In genomic region chr9:78427362-78427781, GRCm38 (mm10) we compare ENCODE assay signal across 8 mouse cellular contexts. TPM values are rescaled to one million over a fixed set of nuclear protein-coding genes. Genes with fewer than 3 reads are reported as not detected.
A peak's percentile ranks its signal among the peaks of the same experiment; 100 is the strongest.
DNase-seq lines count a peak whose midpoint lies in the region; ATAC-seq and TF ChIP-seq lines count a peak whose summit lies in the region.

No protein-coding gene starts in this region.

- intact Hi-C loops in left cerebral cortex, postnatal 10 days (cut with DNase I): no loop called here

- peak overlapping the region; percentile 66 for H3K4me2 ChIP-seq in kidney, postnatal 0 days (ENCODE audit: low read length)
- H3K4me2 ChIP-seq in hindbrain, embryonic 15.5 days: peak overlapping the region; percentile 61

- WGBS in kidney, postnatal 0 days: 36% methylated on average over 24 of the region's 27 CpGs
- WGBS in hindbrain, embryonic 15.5 days: 28% methylated on average over 27 of the region's 27 CpGs

- ATAC-seq in kidney, postnatal 0 days (replicated peaks; ENCODE audit: low FRiP score, low read depth): peak; percentile 33; the same call in 1 of the 2 replicates
- ATAC-seq in common myeloid progenitor, adult 5-6 weeks (replicated peaks; ENCODE audit: low read depth, poor library complexity, severe bottlenecking): peak; percentile 27; the same call in 1 of the 2 replicates
- peak; percentile 56 for ATAC-seq in hindbrain, embryonic 15.5 days (ENCODE audit: low FRiP score, low read depth)
- ATAC-seq in megakaryocyte progenitor cell, adult 5-6 weeks (replicated peaks; ENCODE audit: poor library complexity): peak; percentile 63

- no peak for DNase-seq in kidney, postnatal 0 days (ENCODE audit: low spot score)
- no peak for DNase-seq in kidney, adult 9 months
- DNase-seq in thymus, postnatal 4 days: peak; percentile 42
- no peak for DNase-seq in adrenal gland, adult 18-20 months (ENCODE audit: low spot score in 2 of 2)
- no peak for DNase-seq in left cerebral cortex, postnatal 10 days (ENCODE audit: extremely low spot score in 1 of 2, low spot score in 2 of 2)

- no peaks in the 10 kb centered on the region for H3K36me3 ChIP-seq in kidney, postnatal 0 days (ENCODE audit: insufficient read depth, low read length)
- no peaks in the 10 kb centered on the region for H3K36me3 ChIP-seq in hindbrain, embryonic 15.5 days

- no peaks in the 10 kb centered on the region for H3K4me1 ChIP-seq in kidney, postnatal 0 days (replicated peaks; ENCODE audit: insufficient read depth, low read length)
- no peaks in the 10 kb centered on the region for H3K4me1 ChIP-seq in hindbrain, embryonic 15.5 days (replicated peaks)

- H3K27me3 ChIP-seq in kidney, postnatal 0 days (ENCODE audit: insufficient read depth, low read length): no peaks in the 10 kb centered on the region
- no peaks in the 10 kb centered on the region for H3K27me3 ChIP-seq in hindbrain, embryonic 15.5 days

- no peak overlapping the region for H3K27ac ChIP-seq in kidney, postnatal 0 days
- H3K27ac ChIP-seq in hindbrain, embryonic 15.5 days (replicated peaks): no peak overlapping the region

- peak overlapping the region; percentile 24; the same call in 1 of the 2 replicates for H3K4me3 ChIP-seq in kidney, postnatal 0 days (replicated peaks; ENCODE audit: low read depth, low read length)
- H3K4me3 ChIP-seq in hindbrain, embryonic 15.5 days: peak overlapping the region; percentile 36

- no peaks in the 10 kb centered on the region for H3K9me3 ChIP-seq in kidney, postnatal 0 days (replicated peaks; ENCODE audit: low read length)
- H3K9me3 ChIP-seq in hindbrain, embryonic 15.5 days: no peaks in the 10 kb centered on the region

- no peak for TF ChIP-seq CTCF in kidney, postnatal 0 days (IDR thresholded peaks at IDR 0.05; ENCODE audit: low read depth)

- H3K9ac ChIP-seq in kidney, postnatal 0 days (ENCODE audit: low read depth, low read length): 0 out of 2 replicates have a peak overlapping the region, but pooled peaks have one; percentile 18
- H3K9ac ChIP-seq in hindbrain, embryonic 15.5 days: peak overlapping the region; percentile 29; the same call in 1 of the 2 replicates

RNA-seq across cellular contexts. Expression of gene Cgas, which starts 15.7 kb away (rescaled TPM):
- 1.4 and 1.8 TPM in 2 replicates for polyA plus RNA-seq in kidney, postnatal 0 days (2015; fragmentation: Nextera tagmentation; extraction: Ambion mirVana)
- 19.8 and 22.1 TPM in 2 replicates for total RNA-seq in common myeloid progenitor, adult 5-6 weeks (2017)
- polyA plus RNA-seq in hindbrain, embryonic 15.5 days (2015; fragmentation: Nextera tagmentation; extraction: Ambion mirVana): 0.58 and 0.80 TPM in 2 replicates
- 21.4 and 23.4 TPM in 2 replicates for total RNA-seq in megakaryocyte progenitor cell, adult 5-6 weeks (2015)
- 13.7 and 20.4 TPM in 2 replicates for total RNA-seq in megakaryocyte progenitor cell, adult 5-6 weeks (2017)
- under 1 TPM; 0.66 to 0.90 TPM for total RNA-seq in adrenal gland, adult 18-20 months (2021)
- total RNA-seq in left cerebral cortex, postnatal 10 days (2021): under 1 TPM; 0.66 to 0.83 TPM

RNA-seq across cellular contexts. Expression of gene Mto1, which starts 20.6 kb away (rescaled TPM):
- polyA plus RNA-seq in kidney, postnatal 0 days (2015; fragmentation: Nextera tagmentation; extraction: Ambion mirVana): 20.8 and 24.4 TPM in 2 replicates
- 28.3 and 49.4 TPM in 2 replicates for total RNA-seq in common myeloid progenitor, adult 5-6 weeks (2017)
- 28.6 and 30.5 TPM in 2 replicates for polyA plus RNA-seq in hindbrain, embryonic 15.5 days (2015; fragmentation: Nextera tagmentation; extraction: Ambion mirVana)
- total RNA-seq in megakaryocyte progenitor cell, adult 5-6 weeks (2015): 24.5 and 38.6 TPM in 2 replicates
- 27.1 and 44.0 TPM in 2 replicates for total RNA-seq in megakaryocyte progenitor cell, adult 5-6 weeks (2017)
- total RNA-seq in adrenal gland, adult 18-20 months (2021): 10 to 100 TPM; 27.2 to 29.2 TPM
- total RNA-seq in left cerebral cortex, postnatal 10 days (2021): 10 to 100 TPM; 21.1 to 21.2 TPM

RNA-seq across cellular contexts. Expression of gene Gm17324, which starts 21.2 kb away (rescaled TPM):
- 0.70 and 0.99 TPM in 2 replicates for polyA plus RNA-seq in kidney, postnatal 0 days (2015; fragmentation: Nextera tagmentation; extraction: Ambion mirVana)
- 0.41 TPM in 1 of 2 replicates, not detected in the other for total RNA-seq in common myeloid progenitor, adult 5-6 weeks (2017)
- polyA plus RNA-seq in hindbrain, embryonic 15.5 days (2015; fragmentation: Nextera tagmentation; extraction: Ambion mirVana): 1.9 and 2.9 TPM in 2 replicates
- total RNA-seq in megakaryocyte progenitor cell, adult 5-6 weeks (2015): not detected in 2 replicates
- total RNA-seq in megakaryocyte progenitor cell, adult 5-6 weeks (2017): not detected in 2 replicates
- total RNA-seq in adrenal gland, adult 18-20 months (2021): not detected
- 1 to 10 TPM in 1 of 2 experiments, under 1 TPM in 1; 0.88 to 1.8 TPM for total RNA-seq in left cerebral cortex, postnatal 10 days (2021)

RNA-seq across cellular contexts. Expression of gene Ddx43, which starts 31.8 kb away (rescaled TPM):
- 0.22 TPM in 2 replicates for polyA plus RNA-seq in kidney, postnatal 0 days (2015; fragmentation: Nextera tagmentation; extraction: Ambion mirVana)
- total RNA-seq in common myeloid progenitor, adult 5-6 weeks (2017): 0.37 and 0.82 TPM in 2 replicates
- 0.34 and 0.47 TPM in 2 replicates for polyA plus RNA-seq in hindbrain, embryonic 15.5 days (2015; fragmentation: Nextera tagmentation; extraction: Ambion mirVana)
- total RNA-seq in megakaryocyte progenitor cell, adult 5-6 weeks (2015): not detected in 2 replicates
- total RNA-seq in megakaryocyte progenitor cell, adult 5-6 weeks (2017): 0.07 and 0.29 TPM in 2 replicates
- total RNA-seq in adrenal gland, adult 18-20 months (2021): not detected
- total RNA-seq in left cerebral cortex, postnatal 10 days (2021): not detected

RNA-seq across cellular contexts. Expression of gene Ooep, which starts 48.8 kb away (rescaled TPM):
- 2.9 and 3.0 TPM in 2 replicates for polyA plus RNA-seq in kidney, postnatal 0 days (2015; fragmentation: Nextera tagmentation; extraction: Ambion mirVana)
- total RNA-seq in common myeloid progenitor, adult 5-6 weeks (2017): not detected in 2 replicates
- 5.1 and 5.6 TPM in 2 replicates for polyA plus RNA-seq in hindbrain, embryonic 15.5 days (2015; fragmentation: Nextera tagmentation; extraction: Ambion mirVana)
- total RNA-seq in megakaryocyte progenitor cell, adult 5-6 weeks (2015): not detected in 2 replicates
- not detected in 2 replicates for total RNA-seq in megakaryocyte progenitor cell, adult 5-6 weeks (2017)
- total RNA-seq in adrenal gland, adult 18-20 months (2021): not detected
- total RNA-seq in left cerebral cortex, postnatal 10 days (2021): under 1 TPM; 0.30 to 0.32 TPM

Comparison
In these comparisons a context has a peak if more than half of its experiments do, and no peak if none do; other contexts are left out.
1. RNA of gene Cgas, which starts 15.7 kb away (total RNA-seq): 13.7 to 23.4 TPM in megakaryocyte progenitor cell, adult 5-6 weeks and 19.8 to 22.1 TPM in common myeloid progenitor, adult 5-6 weeks; 0.66 to 0.90 TPM in adrenal gland, adult 18-20 months and 0.66 to 0.83 TPM in left cerebral cortex, postnatal 10 days; every median in the first group is over 4 times any median in the second.
2. Peak in every context shown above with its lines, with median percentiles within 50 percentile points of each other: ATAC-seq.